In the genomic region with DNA sequence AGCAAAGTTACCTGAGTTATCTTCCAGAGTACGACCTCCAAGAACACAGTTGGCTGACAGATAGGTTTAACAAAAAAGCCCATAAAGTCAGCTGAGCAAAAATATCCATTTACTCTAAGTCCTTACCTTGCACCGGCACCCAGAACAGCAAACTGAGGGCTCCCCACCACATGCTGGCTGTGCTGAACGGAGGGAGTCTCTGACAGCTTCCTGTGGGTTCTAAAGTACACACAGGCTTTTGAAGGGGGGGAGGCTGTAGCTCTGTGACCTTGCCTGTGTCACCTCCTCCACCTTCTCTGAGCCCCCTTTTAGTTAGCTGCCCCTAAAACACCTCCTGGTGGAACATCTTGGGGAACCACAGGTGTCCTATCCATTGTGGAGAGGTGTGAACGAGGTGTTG, we compare ENCODE assay signal across 37 mouse cellular contexts. TPM values are rescaled to one million over a fixed set of nuclear protein-coding genes. Genes with fewer than 3 reads are reported as not detected.
DNase-seq lines count a peak whose midpoint lies in the region; ATAC-seq lines count a peak whose summit lies in the region.
"Had no signal": no experiment of that assay in that cellular context is flagged by ENCODE, and none has a peak within 500 bp of the region (broad histone marks: within the 10 kb centered on the region; RNA-seq: fewer than 3 reads in every experiment).

A gene (minus strand): TSS at position 214 of the 400 bp plus-strand sequence.

- no peak for ATAC-seq in monocyte, adult 5-6 weeks (replicated peaks; ENCODE audit: insufficient number of reproducible peaks, low FRiP score, low TSS enrichment, poor library complexity, severe bottlenecking)
- ATAC-seq in midbrain, embryonic 14.5 days (ENCODE audit: low FRiP score, low TSS enrichment), result no peak
- ATAC-seq: activated CD4-positive, CD25-positive, alpha-beta regulatory T cell, adult 4 months; inflammation-experienced regulatory T-cells, adult 6 months; lung, postnatal 0 days; midbrain, embryonic 13.5 days had no signal

- no peak within 1 kb of the TSS for H3K9ac ChIP-seq in midbrain, embryonic 14.5 days (replicated peaks; ENCODE audit: low read length)
- H3K9ac ChIP-seq: forebrain, embryonic 12.5 days; hindbrain, embryonic 15.5 days; limb, embryonic 15.5 days; liver, embryonic 13.5 days; midbrain, embryonic 13.5 days; neural tube, embryonic 12.5 days; stomach, embryonic 15.5 days had no signal

- DNase-seq in CD4-positive helper T cell, adult 2 months (ENCODE audit: low read depth, low spot score), result peak; percentile 25
- DNase-seq in CD4-positive, CD25-positive, alpha-beta regulatory T cell, adult 2 months (ENCODE audit: low read depth, low spot score), result peak; percentile 24
- DNase-seq in thymus, postnatal 25 days, result peak; percentile 29
- no peak for DNase-seq in midbrain, embryonic 14.5 days
- DNase-seq in kidney, adult 18-20 months, result no peak
- no peak for DNase-seq in spleen, adult 12 weeks (ENCODE audit: low spot score)
- DNase-seq: adrenal gland, postnatal 10 days; B cell, adult 2 months; cerebellum, adult 11 months; cerebellum, postnatal 10 days; gastrocnemius, postnatal 14 days; heart, postnatal 14 days; kidney, adult 2 months; kidney, postnatal 4 days; liver, embryonic 13.5 days; lung, adult 18-20 months; lung, postnatal 4 days; right cerebral cortex, adult 18-20 months; right cerebral cortex, postnatal 4 days had no signal

- no peak within 1 kb of the TSS for H3K4me3 ChIP-seq in midbrain, embryonic 14.5 days (replicated peaks; ENCODE audit: low read depth, low read length)
- H3K4me3 ChIP-seq: erythroblast, embryonic 14.5 days; forebrain, embryonic 12.5 days; hindbrain, embryonic 10.5 days; hindbrain, embryonic 15.5 days; limb, embryonic 10.5 days; limb, embryonic 15.5 days; liver, embryonic 13.5 days; midbrain, embryonic 13.5 days; neural tube, embryonic 12.5 days; stomach, embryonic 15.5 days had no signal

- 78% methylated on average over 4 of the region's 4 CpGs for WGBS in midbrain, embryonic 14.5 days

- H3K4me1 ChIP-seq in midbrain, embryonic 14.5 days (ENCODE audit: control insufficient read depth, insufficient read depth, low read length), result no peaks in the 10 kb centered on the region; the same call in 1 of the 2 replicates
- H3K4me1 ChIP-seq: limb, embryonic 15.5 days; liver, embryonic 13.5 days; neural tube, embryonic 12.5 days; stomach, embryonic 15.5 days had no signal

- H3K27me3 ChIP-seq in midbrain, embryonic 14.5 days (ENCODE audit: control insufficient read depth, insufficient read depth, low read length), result no peaks in the 10 kb centered on the region
- H3K27me3 ChIP-seq: forebrain, embryonic 12.5 days; hindbrain, embryonic 15.5 days; limb, embryonic 15.5 days; liver, embryonic 13.5 days; midbrain, embryonic 13.5 days; neural tube, embryonic 12.5 days; stomach, embryonic 15.5 days had no signal

- H3K4me2 ChIP-seq in midbrain, embryonic 14.5 days (ENCODE audit: low read length), result no peak within 1 kb of the TSS
- H3K4me2 ChIP-seq: forebrain, embryonic 12.5 days; hindbrain, embryonic 15.5 days; limb, embryonic 15.5 days; liver, embryonic 13.5 days; midbrain, embryonic 13.5 days; neural tube, embryonic 12.5 days; stomach, embryonic 15.5 days had no signal

- H3K9me3 ChIP-seq in midbrain, embryonic 14.5 days (ENCODE audit: control insufficient read depth, low read length), result no peaks in the 10 kb centered on the region
- H3K9me3 ChIP-seq: forebrain, embryonic 12.5 days; hindbrain, embryonic 15.5 days; limb, embryonic 10.5 days; limb, embryonic 15.5 days; liver, embryonic 13.5 days; midbrain, embryonic 13.5 days; neural tube, embryonic 12.5 days; stomach, embryonic 15.5 days had no signal

- no peaks in the 10 kb centered on the region for H3K36me3 ChIP-seq in midbrain, embryonic 14.5 days (ENCODE audit: control insufficient read depth, insufficient read depth, low read length)
- H3K36me3 ChIP-seq: forebrain, embryonic 12.5 days; hindbrain, embryonic 10.5 days; hindbrain, embryonic 15.5 days; limb, embryonic 10.5 days; limb, embryonic 15.5 days; liver, embryonic 13.5 days; midbrain, embryonic 13.5 days; neural tube, embryonic 12.5 days; stomach, embryonic 15.5 days had no signal

- H3K27ac ChIP-seq in midbrain, embryonic 14.5 days (replicated peaks; ENCODE audit: low read depth, low read length), result no peak within 1 kb of the TSS
- H3K27ac ChIP-seq: forebrain, embryonic 12.5 days; hindbrain, embryonic 10.5 days; hindbrain, embryonic 15.5 days; kidney, postnatal 0 days; limb, embryonic 10.5 days; limb, embryonic 15.5 days; liver, embryonic 13.5 days; midbrain, embryonic 13.5 days; neural tube, embryonic 12.5 days; stomach, embryonic 15.5 days had no signal

RNA-seq across cellular contexts. Expression of the gene that starts here (rescaled TPM):
- 2.6 to 16.5 TPM (median 10.8 TPM) in 3 replicates for total RNA-seq in monocyte, adult 5-6 weeks (2017)
- 0.18 and 0.26 TPM in 2 replicates for polyA plus RNA-seq in midbrain, embryonic 14.5 days (2014; fragmentation: Nextera tagmentation; extraction: Ambion mirVana)
- total RNA-seq: gastrocnemius, postnatal 14 days; layer of hippocampus, adult 8-10 months had no signal
- polyA plus RNA-seq: cortical plate, adult 2 months; embryonic facial prominence, embryonic 14.5 days; erythroblast, embryonic 14.5 days; heart, embryonic 14.5 days; neural tube, embryonic 12.5 days; stomach, embryonic 15.5 days had no signal

Comparison
In these comparisons a context has a peak if more than half of its experiments do, and no peak if none do; other contexts are left out.
1. DNase-seq: peak in CD4-positive helper T cell, adult 2 months (single experiment), CD4-positive, CD25-positive, alpha-beta regulatory T cell, adult 2 months (single experiment) and thymus, postnatal 25 days (single experiment); none in midbrain, embryonic 14.5 days (single experiment), kidney, adult 18-20 months (single experiment) and spleen, adult 12 weeks (single experiment).